Mouse (Mus musculus) adrenal gland, postnatal 25 days (tissue): ENCODE data around the gene Gata2. TPM values are rescaled to one million over a fixed set of nuclear protein-coding genes. Genes with fewer than 3 reads are reported as not detected.

Experiments
- DNase-seq: peaks from one replicate; pipeline ENCODE4 v3.0.0; 2021; ENCODE audit warnings: mixed read lengths
- total RNA-seq: library from RNA; stranded (reverse); gene quantifications from 2 replicates; pipeline ENCODE4 v1.2.3, GENCODE M21; 2021

Gata2 gene
- total RNA-seq, 1 experiment from 2014 or later: 37.7 TPM

DNA sequence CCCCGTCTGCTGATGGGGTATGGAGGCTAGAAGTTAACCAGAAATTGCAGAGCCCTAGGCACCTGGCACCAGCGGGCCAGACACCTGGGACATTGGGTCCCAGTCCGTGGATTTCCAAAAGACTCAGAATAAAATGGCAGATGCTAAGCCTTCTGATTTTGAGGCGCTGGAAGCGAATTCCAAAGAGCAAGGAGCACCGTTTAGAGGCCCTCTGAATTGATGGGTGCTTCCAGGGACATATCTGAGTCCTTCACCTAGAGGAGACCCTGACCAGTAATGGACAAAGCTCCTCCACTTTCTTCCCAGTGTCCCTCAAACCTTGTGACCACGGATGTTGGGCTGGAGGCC, 1.3 kb downstream of the Gata2 start:
- no peak for DNase-seq

DNA sequence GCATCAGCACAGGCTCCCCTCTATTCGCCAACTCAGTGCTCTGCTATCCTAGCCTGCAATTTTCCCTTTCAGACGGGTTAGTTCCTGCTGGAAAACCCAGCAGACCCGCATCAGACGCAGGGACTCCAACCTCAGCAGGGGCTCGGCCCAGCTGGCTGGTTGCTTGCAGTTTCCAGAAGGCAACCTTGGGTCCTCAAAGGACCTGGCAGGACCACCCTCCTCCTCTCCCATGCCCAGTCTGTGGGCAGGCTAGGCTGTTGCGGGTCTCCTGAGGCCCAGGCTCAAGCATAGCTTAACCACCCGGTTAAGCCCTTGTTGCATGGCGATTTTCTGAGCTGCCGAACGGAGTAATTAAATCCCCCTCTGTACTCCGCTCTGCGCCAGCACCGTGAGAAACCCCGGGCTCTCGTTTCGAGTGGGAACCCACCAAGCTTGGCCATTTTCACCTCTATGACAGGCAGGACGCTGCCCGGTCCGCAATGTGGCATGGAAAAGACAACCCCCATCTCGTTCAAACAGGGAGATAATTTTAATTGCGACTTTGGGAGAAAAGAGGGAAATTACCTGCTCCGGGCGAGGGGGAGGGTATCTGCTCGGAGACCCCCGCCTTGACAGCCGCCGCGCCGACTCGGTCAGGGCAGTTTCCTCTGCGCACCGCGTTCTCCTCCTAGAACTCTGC, 2.5 kb downstream of the Gata2 start:
- DNase-seq: no peak

DNA sequence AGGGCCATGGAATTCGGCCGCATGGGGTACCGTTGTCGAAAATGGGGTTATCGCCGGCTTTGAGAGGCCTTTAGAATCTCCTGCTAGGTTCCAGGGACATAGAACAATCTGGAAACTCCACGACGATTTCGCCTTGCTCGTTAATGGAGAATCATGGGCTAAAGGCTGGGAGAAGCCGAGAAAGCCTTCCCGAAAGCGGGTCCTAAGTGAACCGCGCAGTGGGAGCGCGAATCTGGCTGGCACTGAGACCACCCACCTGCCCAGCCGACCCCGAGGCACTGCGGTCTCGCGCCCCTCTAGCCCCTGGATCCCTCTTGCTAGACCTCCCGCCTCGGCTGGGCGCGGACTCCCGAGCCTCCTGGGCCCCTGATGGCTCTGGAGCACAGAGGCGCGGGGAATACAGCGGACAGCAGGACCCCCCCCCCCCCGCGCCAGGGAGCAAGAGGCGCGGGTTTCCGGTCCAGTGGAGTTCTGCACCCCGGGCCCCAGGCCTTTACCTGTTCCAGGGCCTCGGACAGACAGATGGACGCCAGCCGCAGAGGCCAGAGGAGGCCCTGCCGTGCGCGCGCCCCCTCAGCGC, 3.1 kb downstream of the Gata2 start:
- DNase-seq: no peak

GRCm38 (mm10) chr6:88197313-88198069, 3.8 kb downstream of the Gata2 start:
- no peak for DNase-seq

GRCm38 (mm10) chr6:88198070-88198940, 4.6 kb downstream of the Gata2 start:
- DNase-seq: peak; percentile 89

GRCm38 (mm10) chr6:88199001-88199717, 5.5 kb downstream of the Gata2 start:
- DNase-seq: no peak

DNA sequence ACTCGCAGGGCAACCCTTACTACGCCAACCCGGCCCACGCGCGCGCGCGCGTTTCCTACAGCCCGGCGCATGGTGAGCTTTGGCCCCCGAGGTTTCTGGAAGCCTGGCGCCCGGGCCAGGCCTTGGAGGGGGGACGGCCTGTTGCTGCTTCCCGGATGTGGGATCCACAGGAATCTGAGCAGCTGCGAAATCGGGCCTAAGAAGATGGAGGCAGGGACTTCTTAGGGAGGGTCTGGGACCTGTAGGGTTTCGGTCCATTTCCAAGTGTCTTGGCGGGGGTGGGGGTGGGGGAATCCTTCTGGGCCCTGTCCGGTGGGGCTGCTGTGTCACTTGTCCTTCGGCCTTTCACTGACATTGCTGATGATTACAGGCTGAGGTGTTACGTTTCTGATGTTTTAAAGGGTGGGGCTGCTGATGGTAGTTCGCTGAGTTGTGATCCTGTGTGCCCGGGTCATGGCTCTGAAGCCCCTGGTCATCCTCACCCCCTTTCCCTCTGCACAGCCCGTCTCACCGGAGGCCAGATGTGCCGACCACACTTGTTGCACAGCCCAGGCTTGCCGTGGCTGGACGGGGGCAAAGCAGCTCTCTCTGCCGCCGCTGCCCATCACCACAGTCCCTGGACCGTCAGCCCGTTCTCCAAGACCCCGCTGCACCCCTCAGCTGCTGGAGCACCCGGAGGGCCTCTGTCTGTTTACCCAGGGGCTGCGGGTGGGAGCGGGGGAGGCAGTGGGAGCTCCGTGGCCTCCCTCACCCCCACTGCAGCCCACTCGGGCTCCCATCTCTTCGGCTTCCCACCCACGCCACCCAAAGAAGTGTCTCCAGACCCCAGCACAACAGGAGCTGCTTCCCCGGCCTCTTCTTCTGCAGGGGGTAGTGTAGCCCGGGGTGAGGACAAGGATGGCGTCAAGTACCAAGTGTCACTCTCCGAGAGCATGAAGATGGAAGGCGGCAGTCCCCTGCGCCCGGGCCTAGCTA, 6.3 kb downstream of the Gata2 start:
- DNase-seq: no peak

DNA sequence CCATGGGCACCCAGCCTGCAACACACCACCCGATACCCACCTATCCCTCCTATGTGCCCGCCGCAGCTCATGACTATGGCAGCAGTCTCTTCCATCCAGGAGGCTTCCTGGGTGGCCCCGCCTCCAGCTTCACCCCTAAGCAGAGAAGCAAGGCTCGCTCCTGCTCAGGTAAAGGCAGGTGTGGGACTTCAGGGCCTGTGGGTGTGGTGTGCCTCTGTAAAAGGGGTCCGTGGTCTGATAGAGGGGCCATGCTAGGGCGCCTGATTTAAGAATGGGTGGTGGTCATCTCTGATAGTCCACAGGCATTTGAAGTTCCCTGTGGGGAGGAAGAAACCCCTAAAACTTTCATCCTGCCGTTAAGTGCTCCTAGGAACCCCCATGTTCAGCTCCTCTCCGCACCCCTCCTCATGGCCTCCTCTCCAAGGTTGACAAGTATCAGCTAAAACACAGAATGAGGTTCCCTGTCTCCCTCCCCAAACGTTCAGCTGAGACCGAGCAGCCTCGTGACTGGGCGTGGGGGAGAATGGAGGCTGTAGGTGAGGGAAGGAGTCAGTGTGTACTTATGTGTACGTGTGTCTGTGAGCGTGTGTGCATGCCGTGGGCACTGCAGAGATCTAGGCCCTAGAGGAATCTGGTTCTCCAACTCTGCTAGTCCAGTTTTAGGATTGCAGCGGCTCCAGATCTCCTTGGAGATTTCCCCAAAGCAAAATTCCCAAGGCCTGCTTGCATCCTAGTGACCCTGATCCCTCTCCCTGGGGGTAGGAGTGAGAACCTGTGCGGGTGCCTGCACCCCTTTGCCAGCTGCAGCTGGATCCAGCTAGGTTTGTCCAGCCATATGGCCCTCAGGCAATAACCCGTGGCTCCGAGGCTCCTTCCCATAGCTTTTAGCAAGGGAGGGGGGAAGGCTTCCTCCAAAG, 7.3 kb downstream of the Gata2 start:
- DNase-seq: no peak

DNA sequence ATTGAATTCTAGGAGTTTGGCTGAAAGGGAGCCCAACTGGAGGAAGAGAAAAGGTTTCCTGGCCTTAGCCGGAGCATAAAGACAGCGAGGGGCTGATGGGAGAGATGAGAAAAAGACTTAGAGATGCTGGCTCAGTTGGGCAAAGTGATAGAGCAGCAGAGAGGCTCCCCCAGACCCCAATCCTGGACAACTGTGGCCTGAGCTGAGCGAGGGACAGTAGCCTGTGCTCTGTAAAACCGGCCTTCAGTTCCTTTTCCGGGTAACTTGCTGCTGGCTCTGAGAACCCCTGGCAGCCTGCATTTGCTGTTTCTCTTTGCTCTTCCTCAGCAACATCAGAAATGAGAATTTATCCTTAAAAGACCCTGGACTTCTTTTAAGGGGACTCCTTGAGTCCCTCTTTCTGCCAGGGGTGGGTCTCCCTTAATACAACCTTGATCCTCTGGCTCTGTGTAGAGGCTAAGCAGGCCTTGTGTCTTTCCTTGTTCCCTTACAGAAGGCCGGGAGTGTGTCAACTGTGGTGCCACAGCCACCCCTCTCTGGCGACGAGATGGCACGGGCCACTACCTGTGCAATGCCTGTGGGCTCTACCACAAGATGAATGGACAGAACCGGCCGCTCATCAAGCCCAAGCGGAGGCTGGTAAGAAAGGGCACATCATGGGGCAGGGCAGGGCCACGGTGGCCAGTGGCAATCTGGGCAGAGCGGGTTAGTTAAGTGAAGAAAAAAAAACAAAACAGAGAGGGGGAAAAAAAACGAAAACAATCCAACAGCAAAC, 8.4 kb downstream of the Gata2 start:
- no peak for DNase-seq

GRCm38 (mm10) chr6:88202921-88203690, 9.4 kb downstream of the Gata2 start:
- DNase-seq: peak; percentile 48

GRCm38 (mm10) chr6:88203791-88204405, 10.2 kb downstream of the Gata2 start:
- DNase-seq: no peak

- DNase-seq: peak; percentile 2
Measured at GRCm38 (mm10) chr6:88204531-88205385, 11.1 kb downstream of the Gata2 start.

- DNase-seq: peak; percentile 6
Measured at GRCm38 (mm10) chr6:88205386-88205700, 11.7 kb downstream of the Gata2 start.

- DNase-seq: no peak
Measured at GRCm38 (mm10) chr6:88205937-88206336, 12.2 kb downstream of the Gata2 start.

- no peak for DNase-seq
Measured at GRCm38 (mm10) chr6:88206566-88206965, 12.9 kb downstream of the Gata2 start.

DNA sequence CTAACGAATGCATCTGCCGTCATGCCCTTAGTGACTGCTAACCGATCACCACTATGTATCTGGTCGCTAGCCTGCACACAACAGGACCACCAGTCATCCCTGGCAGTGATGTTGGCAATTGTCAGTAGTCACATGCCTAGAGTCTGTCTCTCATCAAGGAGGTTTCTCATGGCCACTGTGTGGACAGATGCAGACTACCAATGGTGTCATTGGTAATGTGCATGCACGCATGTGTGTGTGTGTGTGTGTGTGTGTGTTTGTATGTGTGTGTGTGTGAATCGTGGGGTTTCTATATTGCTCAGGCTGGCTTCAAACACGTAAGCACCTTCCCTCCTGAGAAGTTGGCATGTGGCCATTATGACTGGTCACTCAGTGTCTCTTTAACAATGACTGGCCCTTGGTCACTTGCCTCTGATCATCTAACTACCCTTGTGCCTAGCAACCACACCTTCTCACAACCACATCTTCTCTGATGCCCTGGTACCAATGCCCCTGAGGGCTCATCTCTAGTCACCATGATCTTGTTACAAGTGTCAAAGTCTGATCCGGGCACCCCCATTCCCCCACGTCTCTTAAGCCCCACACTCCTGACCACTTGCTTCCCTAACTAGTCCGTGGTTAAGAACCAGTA, 13.8 kb downstream of the Gata2 start:
- DNase-seq: peak; percentile 0
